Mouse (Mus musculus) cerebellum, adult 2 months (tissue): ENCODE data around the gene Rspo1. TPM values are rescaled to one million over a fixed set of nuclear protein-coding genes. Genes with fewer than 3 reads are reported as not detected.

Experiments
- DNase-seq, 2 experiments: peaks; one replicate each; pipeline ENCODE4 v3.0.0; 2021
- H3K27ac ChIP-seq: fragments of 200-500 bp; 2 replicates; pipeline ENCODE4 v1.5.1; 2012; ENCODE audit warnings: low read length, control low read depth, inconsistent platforms; ENCODE audit not compliant: insufficient read depth
- H3K27me3 ChIP-seq: fragments of 200-500 bp; 2 replicates; pipeline ENCODE4 v1.6.1; 2012; ENCODE audit warnings: inconsistent platforms, mild to moderate bottlenecking, low read length, moderate library complexity; ENCODE audit not compliant: control insufficient read depth, insufficient read depth
- H3K4me1 ChIP-seq: fragments of 200-500 bp; 2 replicates; pipeline ENCODE4 v1.6.1; 2011; ENCODE audit warnings: low read length; ENCODE audit not compliant: control insufficient read depth, insufficient read depth
- H3K4me3 ChIP-seq: fragments of 200-500 bp; replicated peaks from 2 replicates; pipeline ENCODE3; 2011; ENCODE audit warnings: mild to moderate bottlenecking, low read depth, low read length, control low read depth; ENCODE audit not compliant: insufficient read depth
- CTCF ChIP-seq: fragments of 200-500 bp; IDR thresholded peaks from 2 replicates; pipeline ENCODE4 v1.5.1; 2011; ENCODE audit warnings: low read depth, mild to moderate bottlenecking, control low read depth, low read length, moderate library complexity, borderline replicate concordance; ENCODE audit not compliant: insufficient read depth
- POLR2A ChIP-seq: fragments of 200-500 bp; IDR thresholded peaks from 2 replicates; pipeline ENCODE4 v1.6.1; 2011; ENCODE audit warnings: low read length, control low read depth, borderline replicate concordance; ENCODE audit not compliant: insufficient read depth
- WGBS: fragments of 180-500 bp; shearing (Covaris S2); methylation state at CpG from one replicate; pipeline ENCODE4 v1.1.7; 2018; 5-methylcytosine and 5-hydroxymethylcytosine counted together
- polyA plus RNA-seq: library from polyadenylated mRNA; depleted of rRNA; stranded (reverse); fragments of >200 nt; gene quantifications from 2 replicates; pipeline ENCODE4 v1.2.3, GENCODE M21; 2012

Rspo1 gene
- polyA plus RNA-seq, 1 experiment: 0.72 TPM

DNA sequence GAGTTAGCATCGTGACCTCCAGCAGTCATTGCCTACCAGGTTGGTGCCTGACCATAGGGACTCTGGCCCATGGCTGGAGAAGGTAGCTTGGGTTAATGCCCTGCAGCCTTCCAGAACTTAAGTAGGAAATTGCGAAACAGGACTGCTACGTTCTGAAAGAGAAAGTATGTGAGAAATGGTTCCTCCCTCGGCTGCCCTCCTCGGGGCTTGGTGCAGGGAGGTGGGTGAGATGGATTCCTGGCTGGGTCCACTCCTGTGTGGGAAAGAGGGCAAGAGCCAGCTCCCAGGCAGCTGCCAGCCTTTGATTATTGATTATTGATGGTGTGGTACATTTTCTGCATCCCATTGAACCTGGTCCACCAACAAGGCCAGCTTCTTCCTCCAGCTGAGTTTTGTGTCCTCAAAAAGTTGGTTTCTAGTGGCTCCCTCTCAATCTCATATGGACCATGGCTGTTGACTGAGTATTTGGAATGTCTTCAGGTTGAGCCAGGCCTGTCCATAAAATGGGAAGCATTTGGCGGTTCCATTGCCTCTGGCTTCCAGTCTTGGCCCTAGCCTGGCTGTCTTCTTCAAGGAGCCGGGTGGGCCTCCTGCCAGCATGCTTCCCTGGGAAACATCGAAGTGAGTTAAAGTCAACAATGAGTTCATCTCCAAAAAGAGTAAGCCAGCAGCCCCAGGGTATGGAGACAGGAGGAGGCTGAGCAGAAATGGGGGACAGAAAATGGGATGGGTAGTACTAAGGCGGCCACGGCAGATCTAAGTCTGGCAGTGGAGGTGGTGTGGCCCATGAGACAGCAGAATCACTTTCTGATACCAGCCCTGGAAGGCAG lies 29.8 kb downstream of the Rspo1 start, which contains the start of gene Gnl2:
Gene Gnl2, plus strand, starts transcription at position 780 of the 830 bp plus-strand sequence.
- H3K27me3 ChIP-seq: no peaks in the 10 kb centered on the region
- TF ChIP-seq CTCF (no peak), POLR2A (no peak)
- no peak within 1 kb of the TSS for H3K27ac ChIP-seq
- H3K4me3 ChIP-seq: no peak within 1 kb of the TSS
- H3K4me1 ChIP-seq: no peaks in the 10 kb centered on the region
- WGBS: 62% methylated on average over 10 of the region's 10 CpGs
- DNase-seq: no peak

- Histone ChIP-seq H3K4me1 (no peaks in the 10 kb centered on the region), H3K4me3 (no peak overlapping the region), H3K27ac (no peak overlapping the region), H3K27me3 (no peaks in the 10 kb centered on the region)
- TF ChIP-seq CTCF: no peak
- TF ChIP-seq POLR2A: no peak
- WGBS: 13% methylated on average over 11 of the region's 11 CpGs
- no peak for DNase-seq
Observed at GRCm38 (mm10) chr4:125017431-125017830, 31.2 kb downstream of the Rspo1 start.

DNA sequence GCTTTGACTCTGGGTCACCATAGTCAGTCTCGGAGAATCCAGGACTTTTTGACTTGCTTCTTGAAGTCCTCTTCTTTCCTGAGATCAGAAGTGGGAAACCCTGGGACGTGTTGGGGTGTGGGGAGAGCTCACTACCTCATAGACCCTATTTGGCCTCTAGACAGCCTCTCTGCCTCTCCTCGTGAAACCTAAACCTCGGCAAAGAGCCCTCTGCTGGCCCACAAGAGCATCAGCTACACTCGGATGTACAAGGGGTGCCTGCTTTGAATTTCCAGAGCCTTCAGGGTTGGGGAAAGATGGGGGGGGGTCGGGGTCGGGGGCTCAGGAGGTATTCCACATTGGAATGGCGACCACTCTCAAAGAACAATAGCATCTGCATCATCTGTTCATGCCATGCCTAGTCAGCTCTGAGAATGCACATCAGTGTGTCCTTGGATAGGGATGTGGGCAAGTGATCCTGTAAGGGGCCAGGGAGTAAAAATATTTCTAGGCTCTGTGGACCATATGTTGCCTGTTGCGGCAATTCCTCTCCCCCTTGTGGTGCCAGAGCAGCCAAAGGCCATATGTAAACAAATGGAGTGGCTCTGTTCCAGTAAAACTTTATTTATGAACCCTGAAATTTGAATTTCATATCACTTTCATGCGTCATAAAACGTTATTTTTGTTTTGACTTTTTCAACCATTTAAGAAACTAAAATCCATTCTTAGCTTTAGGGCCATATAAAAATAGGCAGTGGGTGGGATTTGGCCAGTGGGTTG lies 34.7 kb downstream of the Rspo1 start:
- H3K27me3 ChIP-seq: no peaks in the 10 kb centered on the region
- 17% methylated on average over 11 of the region's 11 CpGs for WGBS
- no peak for DNase-seq
- no peak overlapping the region for H3K27ac ChIP-seq
- H3K4me1 ChIP-seq: no peaks in the 10 kb centered on the region
- TF ChIP-seq CTCF (no peak), POLR2A (no peak)
- no peak overlapping the region for H3K4me3 ChIP-seq

DNA sequence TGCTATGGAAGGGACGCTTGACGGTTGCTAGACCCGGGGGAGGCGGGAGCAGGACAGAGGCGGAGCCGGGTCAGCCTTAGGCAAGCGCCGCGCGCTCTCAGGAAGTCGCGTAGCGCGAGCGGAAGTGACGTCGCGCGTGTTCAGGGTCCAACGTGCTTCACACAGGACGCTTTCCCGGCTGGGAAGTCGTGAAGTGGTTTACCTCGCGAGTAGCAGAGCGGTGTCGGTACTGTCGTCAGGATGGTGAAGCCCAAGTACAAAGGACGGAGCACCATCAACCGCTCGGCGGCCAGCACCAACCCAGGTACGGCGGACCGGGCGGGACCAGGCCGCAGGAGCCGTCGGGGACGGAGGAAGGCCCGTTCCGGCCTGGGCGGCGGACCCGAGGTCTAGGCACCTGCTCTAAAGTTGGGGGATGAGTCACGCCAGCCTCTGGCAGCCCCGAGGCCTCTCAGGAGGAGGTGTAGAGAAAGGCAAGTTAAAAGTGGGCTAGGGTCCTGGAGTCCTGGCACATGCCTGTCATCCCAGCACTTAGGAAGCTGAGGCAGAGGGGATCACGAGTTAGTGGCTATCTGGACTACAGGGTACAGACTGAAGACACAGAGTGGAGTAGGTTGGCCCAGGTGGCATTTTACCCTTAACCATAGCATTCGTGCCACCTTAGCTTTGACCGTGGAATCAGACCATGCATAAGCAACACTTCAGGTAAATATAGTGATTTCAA lies 43.8 kb downstream of the Rspo1 start:
- 1% methylated on average over 50 of the region's 50 CpGs for WGBS
- Histone ChIP-seq H3K4me3 (peak overlapping the region; percentile 89), H3K27me3 (no peaks in the 10 kb centered on the region), H3K27ac (no peak overlapping the region), H3K4me1 (no peaks in the 10 kb centered on the region)
- TF ChIP-seq POLR2A (peak; percentile 79), CTCF (no peak)
- peak; percentile 92 to 93 for DNase-seq

DNA sequence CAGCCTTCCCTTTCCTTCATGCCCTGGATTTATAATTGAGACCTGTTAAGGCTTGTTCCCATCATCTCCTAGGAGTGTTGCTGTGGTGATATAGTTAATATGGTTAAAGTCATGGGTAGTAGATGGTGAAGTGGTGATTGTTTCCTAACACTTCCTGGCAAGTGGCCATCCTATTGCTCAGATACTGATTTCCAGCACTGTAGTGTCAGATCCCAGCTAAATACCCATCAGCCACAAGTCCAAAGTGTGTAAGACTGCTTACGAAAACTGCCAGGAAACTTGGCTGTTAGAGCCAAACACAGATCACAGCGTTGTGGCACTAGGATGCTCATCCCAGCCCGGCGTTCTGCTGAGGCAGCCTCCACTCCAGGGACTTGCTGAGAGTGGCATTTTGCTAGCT lies 48.1 kb downstream of the Rspo1 start:
- H3K4me3 ChIP-seq: no peak overlapping the region
- H3K4me1 ChIP-seq: no peaks in the 10 kb centered on the region
- no peaks in the 10 kb centered on the region for H3K27me3 ChIP-seq
- no peak overlapping the region for H3K27ac ChIP-seq
- no peak for DNase-seq
- 73% methylated on average over 4 of the region's 4 CpGs for WGBS
- TF ChIP-seq CTCF (no peak), POLR2A (no peak)

DNA sequence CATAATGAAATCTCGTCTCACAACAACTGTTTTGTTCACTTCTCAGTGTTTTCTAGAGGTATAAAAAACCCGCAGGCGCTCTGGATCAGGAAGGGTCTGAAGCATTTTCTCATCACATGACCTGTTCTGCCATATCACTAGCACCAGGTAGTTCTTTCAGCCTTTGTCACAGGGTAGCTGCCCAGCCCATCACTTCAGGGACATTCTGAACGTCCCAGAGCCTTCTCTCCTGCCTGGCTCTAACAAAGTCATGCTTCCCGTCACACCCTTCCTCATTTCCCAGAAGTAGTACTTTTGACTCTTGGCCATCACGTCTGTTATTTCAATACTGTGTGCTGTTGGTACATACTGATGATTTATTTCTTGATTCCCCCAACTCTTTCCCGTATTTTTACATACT lies 58.2 kb downstream of the Rspo1 start:
- TF ChIP-seq CTCF (no peak), POLR2A (no peak)
- Histone ChIP-seq H3K27ac (no peak overlapping the region), H3K27me3 (no peaks in the 10 kb centered on the region), H3K4me3 (no peak overlapping the region), H3K4me1 (no peaks in the 10 kb centered on the region)
- WGBS: 89% methylated on average over 7 of the region's 7 CpGs
- DNase-seq: no peak

DNA sequence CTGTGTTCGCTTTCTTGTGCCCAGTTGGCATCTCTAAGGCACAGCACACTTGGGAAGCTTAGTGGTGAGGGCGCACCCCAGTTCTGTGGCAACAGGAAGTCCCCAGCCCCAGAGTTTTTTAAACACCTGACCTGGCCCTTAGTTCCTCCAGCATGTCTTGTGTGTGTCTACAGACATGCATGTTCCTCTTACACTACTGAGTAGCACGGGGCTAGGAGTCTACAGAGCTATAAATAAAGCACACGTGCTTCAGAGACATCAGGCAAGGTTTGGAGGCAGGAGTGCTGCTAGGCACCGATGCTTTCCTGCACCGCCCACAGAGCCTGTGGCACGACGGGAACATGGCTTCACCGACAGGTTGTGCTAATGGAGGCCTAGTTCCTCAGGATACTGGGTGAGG lies 69.2 kb downstream of the Rspo1 start:
- H3K4me3 ChIP-seq: no peak overlapping the region
- no peaks in the 10 kb centered on the region for H3K4me1 ChIP-seq
- no peak for TF ChIP-seq POLR2A
- TF ChIP-seq CTCF: no peak
- no peak overlapping the region for H3K27ac ChIP-seq
- no peak for DNase-seq
- H3K27me3 ChIP-seq: no peaks in the 10 kb centered on the region
- WGBS: 93% methylated on average over 9 of the region's 9 CpGs
